Mouse (Mus musculus): Measurements from ENCODE around the gene Ern2.

Gene Ern2

DNA sequence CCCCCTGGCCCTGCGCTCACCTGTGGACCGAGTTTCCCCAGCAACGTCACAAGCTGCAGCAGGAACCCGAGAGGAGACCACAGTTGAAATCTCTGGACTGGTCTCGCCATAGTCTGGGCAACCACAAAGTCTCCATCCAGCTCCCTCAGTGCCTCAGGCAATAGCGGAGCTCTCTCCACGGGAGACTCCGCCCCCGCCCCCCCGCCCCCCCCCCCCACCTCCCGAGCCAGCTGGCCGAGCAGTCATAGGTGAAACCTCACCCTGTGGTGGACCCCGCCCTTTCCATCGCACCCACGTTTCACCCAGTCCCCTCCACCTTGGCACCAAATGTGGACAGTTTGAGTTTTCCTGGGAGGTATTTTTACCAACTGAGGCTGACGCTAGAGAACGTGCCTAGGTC, at the start of gene Ern2:
Ern2 (minus strand) TSS at position 165 of the 400 bp plus-strand sequence.
- no peak for ATAC-seq (ENCODE audit: low TSS enrichment)

DNA sequence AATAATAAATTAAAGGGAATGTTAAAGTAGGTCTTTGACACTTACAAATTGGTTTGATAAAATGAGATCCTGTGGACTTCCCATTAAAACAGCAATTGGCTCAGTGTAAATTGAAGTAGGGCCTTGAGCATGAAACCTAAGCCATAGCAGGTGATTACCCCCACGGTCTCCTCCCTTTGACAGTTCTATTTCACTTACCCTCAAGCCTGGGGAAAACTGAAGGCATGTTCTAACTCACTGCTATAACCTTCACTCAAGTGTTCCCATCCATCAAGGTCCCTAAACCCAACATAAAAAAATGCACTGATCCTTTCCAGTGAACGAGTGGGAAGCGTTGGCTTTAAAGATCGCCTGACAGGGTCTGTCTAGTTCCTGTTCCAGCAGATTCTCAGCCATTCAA, 44.9 kb upstream of the Ern2 start:
- no peak for ATAC-seq (ENCODE audit: low TSS enrichment)

GRCm38 (mm10) chr7:122229916-122230315, 43.9 kb upstream of the Ern2 start:
- no peak for ATAC-seq (ENCODE audit: low TSS enrichment)

GRCm38 (mm10) chr7:122229306-122229705, 43.3 kb upstream of the Ern2 start:
- no peak for ATAC-seq (ENCODE audit: low TSS enrichment)

- no peak for ATAC-seq (ENCODE audit: low TSS enrichment)
Observed at GRCm38 (mm10) chr7:122226744-122227143, 40.7 kb upstream of the Ern2 start.

GRCm38 (mm10) chr7:122226020-122226742, 40.2 kb upstream of the Ern2 start:
- ATAC-seq (ENCODE audit: low TSS enrichment): no peak

DNA sequence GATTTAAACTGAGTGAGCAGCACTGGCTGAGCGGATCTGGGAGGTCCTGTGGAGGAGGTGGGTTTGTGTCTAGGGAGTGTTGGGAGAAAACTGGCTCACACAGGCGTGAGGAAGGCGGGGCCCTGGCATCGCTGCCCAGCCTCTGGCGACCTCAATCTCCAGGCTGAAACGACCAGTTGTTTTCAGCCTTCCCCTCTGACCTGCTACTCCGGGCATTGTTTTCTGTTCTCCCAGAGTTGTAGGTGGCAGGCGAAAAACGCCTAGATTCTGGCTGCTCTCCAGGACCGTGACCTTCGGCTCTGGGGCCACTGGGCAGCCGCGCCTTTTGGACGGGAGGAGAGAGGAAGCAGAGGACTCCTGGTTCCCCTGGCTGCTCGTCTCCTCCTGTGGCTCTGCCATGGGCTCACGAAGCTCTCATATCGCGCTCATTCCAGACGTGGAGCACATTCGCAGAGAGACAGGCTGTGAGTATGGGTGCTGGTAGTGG, 33.4 kb upstream of the Ern2 start, which contains the start of gene Chp2:
Chp2 (plus strand) TSS at position 182 of the 487 bp plus-strand sequence.
- ATAC-seq (ENCODE audit: low TSS enrichment): no peak

- ATAC-seq (ENCODE audit: low TSS enrichment): no peak
Observed at GRCm38 (mm10) chr7:122208276-122209021, 22.4 kb upstream of the Ern2 start.

DNA sequence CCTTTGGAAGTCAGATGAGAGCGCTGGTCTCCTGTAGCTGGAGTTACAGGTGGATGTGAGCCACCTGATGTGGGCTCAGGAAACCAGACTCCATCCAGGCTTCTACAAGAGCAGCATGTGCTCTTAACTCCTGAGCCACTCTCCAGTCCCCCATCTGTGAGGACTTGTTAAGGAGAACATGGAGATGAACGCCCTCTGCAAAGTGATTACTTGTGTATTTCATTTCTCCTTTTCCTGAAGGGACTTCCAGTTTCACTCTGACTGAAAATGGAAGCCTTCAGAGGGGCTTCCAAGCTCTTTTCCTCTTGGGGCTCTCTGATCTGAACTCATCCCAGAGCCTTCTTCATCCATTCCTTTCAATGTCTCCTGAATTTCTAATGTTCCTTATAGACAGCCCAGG, 20.1 kb upstream of the Ern2 start:
- ATAC-seq (ENCODE audit: low TSS enrichment): no peak

- ATAC-seq (ENCODE audit: low TSS enrichment): no peak
Observed at GRCm38 (mm10) chr7:122203936-122204335, 17.9 kb upstream of the Ern2 start.

- ATAC-seq (ENCODE audit: low TSS enrichment): 0 out of 2 replicates have a peak, but pooled peaks have one; percentile 38
Observed at GRCm38 (mm10) chr7:122199296-122199695, 13.3 kb upstream of the Ern2 start.

DNA sequence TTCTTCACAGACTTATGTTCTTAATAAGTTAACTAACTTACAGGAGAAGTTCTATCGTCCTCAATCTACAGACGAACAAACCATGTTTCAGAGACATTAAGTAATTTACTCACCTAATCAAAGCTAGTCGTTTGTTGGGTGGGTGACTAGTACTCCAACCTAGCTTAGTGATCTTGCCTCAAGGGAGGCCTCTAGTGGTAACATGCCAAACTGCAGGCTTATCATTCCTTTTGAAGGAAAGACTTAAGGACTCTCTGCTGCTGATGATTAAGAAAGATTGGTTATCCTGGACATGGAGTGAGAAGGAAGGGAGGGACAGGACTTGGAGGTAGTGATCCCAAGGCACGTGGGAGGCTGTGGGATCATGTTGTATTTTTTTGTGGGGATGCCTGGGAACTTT, 11.3 kb upstream of the Ern2 start:
- no peak for ATAC-seq (ENCODE audit: low TSS enrichment)

DNA sequence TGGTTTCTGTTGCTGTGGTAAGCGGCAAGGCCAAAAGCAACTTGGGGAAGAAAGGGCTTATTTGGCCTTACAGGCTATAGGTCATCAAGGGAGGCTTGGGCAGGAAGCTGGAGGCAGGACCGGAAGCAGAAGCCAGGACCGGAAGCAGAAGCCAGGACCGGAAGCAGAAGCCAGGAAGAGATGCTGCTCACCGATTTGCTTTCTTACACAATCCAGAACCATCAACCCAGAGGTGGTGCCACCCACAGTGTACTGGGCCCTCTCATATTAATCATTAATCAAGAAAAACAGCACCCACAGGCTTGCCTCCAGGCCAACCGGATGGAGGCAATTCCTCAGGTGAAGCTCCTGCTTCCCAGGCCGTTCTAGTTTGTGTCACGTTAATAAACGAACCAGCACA, 10.8 kb upstream of the Ern2 start:
- no peak for ATAC-seq (ENCODE audit: low TSS enrichment)

DNA sequence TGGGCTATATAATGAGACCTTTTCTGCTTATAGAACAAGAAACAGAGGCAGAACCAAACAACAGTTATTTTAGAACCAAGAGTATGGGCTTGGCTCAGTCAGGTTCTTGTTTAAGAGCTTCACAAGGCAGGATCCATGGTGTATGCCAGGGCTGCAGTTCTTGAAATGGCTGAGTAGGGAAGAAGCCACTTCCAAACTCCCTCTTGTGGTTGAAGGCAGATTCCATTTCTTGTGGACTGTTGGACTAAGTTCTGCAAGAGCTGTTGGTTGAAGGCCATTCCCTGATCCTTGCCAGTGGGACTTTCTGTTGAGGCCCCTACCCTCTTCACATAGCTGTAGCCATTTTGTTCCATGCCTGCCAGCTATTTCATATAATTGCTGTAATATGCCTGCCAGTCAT, 7.9 kb upstream of the Ern2 start:
- no peak for ATAC-seq (ENCODE audit: low TSS enrichment)

DNA sequence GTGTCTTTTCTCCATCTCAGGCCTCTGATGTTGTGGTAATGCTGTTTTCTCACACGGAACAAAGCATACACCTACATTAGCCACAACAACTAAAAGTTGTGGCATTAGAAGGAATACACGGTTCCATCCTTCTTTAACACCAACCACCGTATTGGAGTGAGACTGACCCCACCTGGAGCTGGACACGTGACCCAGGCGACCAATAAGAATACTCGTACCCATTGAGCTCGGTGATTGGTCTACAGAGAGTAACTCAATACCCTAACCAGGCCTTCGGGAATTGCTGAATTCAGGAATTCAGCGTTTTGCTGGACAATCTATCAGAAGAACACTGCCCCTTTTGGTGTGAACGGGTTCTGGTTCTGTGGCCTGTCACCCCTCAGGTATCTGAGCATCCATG, 5.1 kb upstream of the Ern2 start:
- no peak for ATAC-seq (ENCODE audit: low TSS enrichment)

DNA sequence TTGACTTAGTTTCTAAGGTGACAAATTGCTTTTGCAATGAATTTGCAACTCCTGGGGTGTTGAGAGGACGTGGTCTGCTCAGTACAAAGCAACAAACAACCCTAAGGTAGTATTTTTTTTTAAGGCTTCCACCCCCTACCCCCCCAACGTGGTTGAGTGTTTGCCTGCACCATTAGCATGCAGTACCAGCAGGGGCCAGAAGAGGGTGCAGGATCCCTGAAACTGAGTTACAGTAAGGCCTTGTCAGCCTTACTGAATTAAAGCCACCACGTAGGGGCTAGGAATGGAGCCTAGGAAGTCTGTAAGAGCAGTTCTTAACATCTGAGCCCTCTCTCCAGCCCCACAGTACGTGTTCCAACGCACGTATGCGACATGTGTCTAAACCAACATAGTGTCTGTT, 3.5 kb upstream of the Ern2 start:
- ATAC-seq (ENCODE audit: low TSS enrichment): peak; percentile 41; the same call in 1 of the 2 replicates

DNA sequence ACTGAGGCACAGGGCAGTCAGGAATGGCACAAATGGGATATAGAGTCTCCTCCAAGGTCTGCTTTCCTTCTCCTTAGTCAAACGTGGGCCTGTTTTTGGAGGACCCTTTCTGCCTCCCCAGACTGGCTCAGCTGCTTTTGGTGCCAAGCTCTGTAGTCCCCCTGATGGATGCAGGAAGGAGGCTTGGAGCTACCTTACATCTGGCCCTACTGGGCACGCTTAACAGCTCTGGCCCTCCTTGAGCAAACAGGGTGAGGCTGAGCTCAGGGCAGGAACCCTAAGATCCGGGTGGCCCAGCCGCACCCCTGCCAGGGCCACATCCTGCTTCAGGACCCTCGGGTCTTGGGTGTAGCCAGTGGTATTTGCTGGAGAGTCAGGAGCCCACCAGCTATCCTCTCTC, 1.4 kb downstream of the Ern2 start:
- ATAC-seq (ENCODE audit: low TSS enrichment): no peak

- no peak for ATAC-seq (ENCODE audit: low TSS enrichment)
Observed at GRCm38 (mm10) chr7:122180720-122181119, 5.3 kb downstream of the Ern2 start.

DNA sequence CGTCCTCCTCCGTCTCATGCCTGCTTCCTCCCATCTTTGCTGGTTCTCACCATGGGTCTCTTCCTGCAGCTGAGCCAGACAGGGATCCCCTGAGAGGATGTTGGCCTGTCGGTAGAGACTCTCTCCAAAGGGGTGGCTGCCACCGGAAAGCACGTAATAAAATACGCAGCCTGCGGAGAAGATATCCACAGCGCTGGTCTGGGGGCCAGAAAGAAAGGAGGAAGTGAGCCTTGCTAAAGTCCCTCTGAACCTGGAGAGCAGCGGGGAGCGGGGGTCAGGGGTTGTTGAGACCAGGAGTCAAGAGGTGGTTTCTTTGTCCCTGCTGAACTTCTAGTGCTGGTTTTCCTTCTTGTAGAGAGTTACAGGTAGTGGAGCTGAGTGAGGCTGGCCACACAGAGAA, 14.4 kb downstream of the Ern2 start:
- ATAC-seq (ENCODE audit: low TSS enrichment): no peak

DNA sequence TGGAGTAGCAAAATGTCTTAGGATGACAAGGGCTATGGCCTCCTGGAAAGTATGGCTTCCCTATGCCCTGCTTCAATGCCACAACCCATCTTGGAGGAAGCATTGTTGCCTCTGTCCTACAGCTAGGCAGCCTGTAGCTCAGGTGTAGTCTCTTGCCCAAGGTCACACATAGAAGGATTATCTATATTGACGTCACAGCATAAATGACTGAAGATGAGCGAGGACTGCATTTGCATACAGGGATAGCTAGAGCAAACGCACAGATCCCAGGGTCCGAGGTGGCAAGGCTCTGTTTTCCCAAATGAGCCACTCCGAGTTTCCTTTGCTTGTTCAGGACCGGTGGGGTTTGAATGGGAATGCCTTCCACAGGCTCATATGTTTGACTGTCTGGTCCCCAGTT, 15.3 kb downstream of the Ern2 start:
- no peak for ATAC-seq (ENCODE audit: low TSS enrichment)

- ATAC-seq (ENCODE audit: low TSS enrichment): no peak
Observed at GRCm38 (mm10) chr7:122167203-122167602, 18.8 kb downstream of the Ern2 start.

GRCm38 (mm10) chr7:122163766-122164165, 22.2 kb downstream of the Ern2 start:
- no peak for ATAC-seq (ENCODE audit: low TSS enrichment)

DNA sequence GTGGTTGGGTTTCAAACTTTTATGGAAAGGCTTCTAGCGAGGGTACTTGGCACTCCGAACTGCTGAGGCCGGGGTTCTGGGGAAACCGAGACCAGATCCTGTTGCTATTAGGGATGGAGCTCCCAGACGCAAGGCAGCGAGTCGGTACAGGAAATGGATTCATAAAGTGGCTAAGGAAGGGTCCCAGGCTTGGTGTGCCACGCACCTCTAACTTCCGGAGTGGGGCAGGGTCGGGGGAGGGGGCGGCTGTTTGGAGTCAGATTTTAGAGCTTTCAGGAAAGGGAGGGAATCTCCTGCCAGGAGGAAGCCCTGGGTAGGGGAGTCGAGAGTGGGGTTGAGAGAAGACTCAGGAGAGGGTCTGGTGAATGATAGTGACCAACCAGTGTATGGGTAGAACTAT, 26.0 kb downstream of the Ern2 start:
- no peak for ATAC-seq (ENCODE audit: low TSS enrichment)
